Mouse (Mus musculus) kidney, postnatal 4 days (tissue): Measurements from ENCODE around the gene Dgat2.

Experiments used
- DNase-seq, 2 experiments: peaks; one replicate each; pipeline ENCODE4 v3.0.0; 2021; ENCODE audit warnings: mixed read lengths in 2 of 2

Dgat2 gene

DNA sequence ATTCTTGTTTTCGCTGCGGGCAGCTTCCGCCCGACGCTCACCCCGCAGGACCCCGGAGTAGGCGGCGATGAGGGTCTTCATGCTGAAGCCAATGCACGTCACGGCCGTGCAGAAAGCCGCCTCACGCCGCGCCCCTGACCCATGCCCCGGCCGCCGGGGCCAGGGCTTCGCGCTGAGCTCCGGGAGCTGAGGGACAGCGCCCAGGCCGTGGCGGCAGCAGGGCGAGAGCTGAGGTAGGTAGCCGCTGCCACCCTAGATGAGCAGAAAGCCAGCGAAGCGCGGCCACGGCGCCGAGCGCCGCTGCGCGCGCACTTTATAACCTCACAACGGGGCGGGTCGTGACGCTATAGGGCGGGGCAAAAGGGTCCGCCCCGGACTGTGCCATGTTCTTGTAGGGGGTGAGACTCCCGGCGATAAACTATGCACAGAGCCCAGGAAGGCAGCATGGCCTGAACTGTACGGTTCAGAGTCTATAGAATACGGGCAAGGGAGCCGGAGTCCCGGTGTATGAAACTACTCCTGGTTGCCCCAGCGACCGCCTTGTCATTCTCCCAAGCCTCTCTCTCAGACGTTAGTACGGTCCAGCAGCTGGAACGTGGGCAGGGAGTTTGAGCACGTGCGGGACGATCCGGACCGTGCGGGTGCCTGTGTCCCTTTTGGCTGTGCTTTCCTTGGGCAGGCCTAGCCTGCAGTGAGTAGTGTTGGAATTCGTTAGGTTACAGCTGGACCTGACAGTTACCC is at the start of gene Dgat2:
Dgat2 (minus strand) TSS at position 288 of the 741 bp plus-strand sequence.
- peak; percentile 93 to 95 for DNase-seq

DNA sequence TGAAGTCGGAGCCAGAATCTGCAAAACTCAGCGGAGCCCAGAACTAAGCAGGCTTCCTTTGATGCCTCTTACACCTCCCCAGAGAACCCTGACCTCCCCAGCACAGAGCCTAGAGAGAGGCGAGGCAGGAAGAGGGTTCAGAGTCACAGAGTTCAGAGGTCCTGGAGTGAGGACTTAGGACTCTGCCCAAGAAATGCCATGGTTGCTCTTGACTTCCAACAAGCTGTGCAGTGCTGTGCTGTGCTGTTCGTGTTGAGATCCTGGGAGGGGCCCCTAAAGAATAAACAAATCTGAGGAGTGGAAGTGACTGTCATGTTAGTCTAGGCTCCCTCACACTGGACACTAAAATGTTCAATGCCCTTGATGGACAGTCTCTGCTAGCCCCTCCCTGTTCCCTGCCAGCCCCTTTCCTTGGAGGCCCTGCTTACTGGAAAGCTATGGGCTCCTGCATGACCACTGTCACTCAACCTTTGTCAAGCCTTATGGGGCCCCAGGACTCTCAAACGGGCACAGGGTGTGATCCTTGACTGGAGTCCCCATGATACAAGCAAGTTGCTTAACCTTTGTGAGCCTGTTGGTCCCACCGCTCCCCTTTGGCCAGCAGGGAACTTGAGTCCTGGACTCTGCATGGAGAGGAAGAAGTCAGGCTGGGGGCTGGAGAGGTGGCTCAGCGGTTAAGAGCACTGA is 47.7 kb upstream of the Dgat2 start:
- no peak for DNase-seq

- peak; percentile 68 to 76 for DNase-seq
Measured at GRCm38 (mm10) chr7:99229411-99229810, 46.9 kb upstream of the Dgat2 start.

- DNase-seq: no peak
Measured at GRCm38 (mm10) chr7:99228825-99229224, 46.3 kb upstream of the Dgat2 start.

DNA sequence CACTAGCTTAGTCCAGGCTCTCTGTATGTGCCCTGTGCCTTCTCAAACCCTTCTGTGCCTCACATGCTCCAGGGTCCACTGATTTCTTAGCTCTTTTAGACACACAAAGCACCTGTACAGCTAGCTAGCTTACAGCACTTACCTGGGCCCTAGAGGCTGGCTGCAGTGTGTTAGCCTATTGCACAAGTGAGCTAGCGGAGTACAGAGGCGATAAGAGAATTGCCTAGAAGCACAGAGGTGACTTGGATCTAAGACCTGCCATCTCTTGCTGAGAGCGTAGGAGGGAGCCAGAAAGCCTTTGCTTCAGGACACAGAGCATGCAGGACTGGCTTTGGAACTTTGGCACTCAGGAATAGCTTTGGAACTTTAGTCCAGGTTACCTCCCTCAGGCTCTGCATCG is 44.7 kb upstream of the Dgat2 start:
- no peak for DNase-seq

GRCm38 (mm10) chr7:99226662-99227061 is 44.1 kb upstream of the Dgat2 start:
- no peak for DNase-seq

DNA sequence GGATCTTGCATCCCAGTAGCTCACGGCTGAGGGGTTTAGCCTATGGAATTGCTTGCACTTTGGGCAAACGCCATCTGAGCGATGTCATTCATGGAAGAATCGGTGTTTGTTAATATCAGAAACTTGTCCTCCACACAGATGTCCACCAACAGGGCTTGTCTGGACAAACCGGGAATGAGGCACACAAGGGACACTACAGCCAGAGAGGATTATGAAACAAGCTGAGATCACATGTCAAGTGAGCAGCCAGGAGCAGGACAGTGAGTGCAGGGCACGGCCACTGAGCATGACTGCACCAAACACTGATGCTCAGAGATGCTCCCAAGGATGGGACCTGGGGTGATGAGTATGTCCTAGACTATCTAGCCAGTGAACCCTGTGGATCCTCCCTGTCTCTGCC is 42.9 kb upstream of the Dgat2 start:
- DNase-seq: no peak

DNA sequence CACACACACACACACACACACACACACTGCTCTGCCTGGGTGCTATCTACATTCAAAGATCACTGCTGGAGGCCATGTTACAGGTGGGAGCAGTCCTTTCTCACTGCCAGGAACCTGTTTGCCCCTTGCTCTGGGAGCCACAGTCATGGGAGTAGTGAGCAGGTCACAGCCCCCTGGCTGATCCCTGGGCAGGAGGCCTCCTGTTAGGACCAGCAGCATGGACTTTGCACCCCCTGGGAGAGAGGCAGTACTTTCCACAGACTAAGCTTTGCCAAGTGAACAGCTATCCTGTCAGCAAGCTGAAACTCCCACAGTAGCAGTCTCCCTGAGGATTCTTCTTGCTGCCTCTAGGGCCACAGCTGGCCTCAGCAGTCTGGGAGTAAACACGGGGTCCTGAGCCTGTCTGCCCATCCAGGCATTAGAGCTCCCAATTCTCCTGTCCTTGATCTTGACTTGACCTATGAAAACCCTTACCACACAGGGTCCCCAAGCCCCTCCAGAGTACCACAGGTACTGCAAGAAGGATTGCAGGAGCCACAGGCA is 42.2 kb upstream of the Dgat2 start:
- DNase-seq: peak; percentile 53 to 76

DNA sequence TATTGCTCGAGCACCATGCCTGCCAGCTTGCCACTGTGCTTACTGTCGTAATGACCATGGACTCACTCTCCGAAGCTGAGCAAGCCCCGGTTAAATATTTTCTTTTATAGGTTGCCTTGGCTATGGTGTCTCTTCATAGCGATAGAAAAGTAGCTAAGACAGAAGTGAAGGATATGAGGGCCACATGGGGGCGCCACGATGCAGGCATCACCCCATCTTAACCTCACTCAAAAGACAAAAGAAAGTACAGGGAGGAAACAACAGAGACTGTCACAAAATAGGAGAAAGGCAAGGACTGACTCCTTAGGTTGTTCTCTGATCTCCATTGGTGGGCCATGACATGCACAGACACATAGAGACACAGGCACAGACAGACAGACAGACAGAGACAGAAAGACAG is 41.7 kb upstream of the Dgat2 start:
- DNase-seq: peak; percentile 45 to 62

DNA sequence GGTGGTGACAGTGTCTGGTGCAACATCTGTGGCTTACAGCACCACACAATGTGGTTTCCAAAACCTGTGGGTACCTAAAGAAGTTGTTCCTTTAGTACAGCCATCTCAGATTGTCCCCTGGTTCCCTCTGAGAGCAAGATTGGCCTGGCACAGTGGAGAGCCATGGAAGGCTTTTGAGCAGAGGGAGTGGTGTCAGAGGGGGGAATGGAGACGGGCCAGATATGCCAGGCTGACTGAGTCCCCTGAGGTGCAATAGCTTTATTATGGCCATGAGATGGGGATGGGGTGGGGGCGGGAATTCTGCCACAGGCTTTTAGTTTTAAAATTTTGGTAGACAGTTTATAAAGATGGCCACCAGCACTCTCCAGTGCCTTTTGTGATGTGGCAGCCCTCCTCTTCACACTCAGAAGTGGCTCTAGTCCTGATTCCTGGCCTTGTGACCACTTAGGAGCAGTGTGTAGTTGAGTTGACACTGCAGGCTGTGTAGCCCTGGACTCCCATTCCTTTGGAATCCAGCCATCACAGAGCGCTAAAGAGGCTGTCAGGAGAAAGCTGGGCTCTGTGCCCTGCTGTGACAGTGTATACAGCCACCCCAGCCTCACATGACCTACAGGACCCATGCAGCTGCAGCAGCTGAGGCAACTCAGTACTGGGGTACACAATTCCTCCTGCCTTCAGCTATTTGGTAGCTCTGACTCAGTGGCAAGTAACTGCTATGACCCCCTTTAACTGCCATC is 35.0 kb upstream of the Dgat2 start:
- DNase-seq: peak; percentile 42 to 57

GRCm38 (mm10) chr7:99215347-99215855 is 32.9 kb upstream of the Dgat2 start:
- peak in 1 of 2 experiments; percentile 52 for DNase-seq

DNA sequence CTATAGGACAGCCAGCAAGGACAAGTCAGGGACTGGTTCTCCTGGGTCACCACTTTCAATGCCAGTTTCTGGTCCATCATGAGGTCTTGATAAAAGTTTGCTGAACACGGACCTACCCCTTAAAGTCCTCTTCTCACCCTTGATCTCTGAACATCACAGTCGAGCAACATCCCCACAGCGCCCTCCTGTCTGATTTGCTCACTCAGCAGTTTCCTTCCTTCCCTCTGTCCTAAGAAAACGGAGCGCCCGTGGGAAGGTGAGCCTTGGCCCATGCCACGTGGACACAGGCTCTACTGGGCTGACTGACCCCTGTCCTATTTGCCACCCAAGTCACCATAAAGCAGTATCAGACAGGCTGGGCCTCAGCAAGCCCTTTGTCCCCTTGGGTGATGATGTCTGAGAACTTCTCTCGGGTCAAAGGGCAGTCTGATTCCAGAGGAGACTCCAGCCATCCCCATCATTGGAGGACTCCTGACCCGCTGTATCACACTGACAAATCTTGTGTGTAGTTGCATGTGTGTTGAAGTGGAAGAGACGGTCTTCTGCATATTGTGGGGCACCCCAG is 32.2 kb upstream of the Dgat2 start:
- peak in 1 of 2 experiments; percentile 47 for DNase-seq

GRCm38 (mm10) chr7:99213686-99214085 is 31.2 kb upstream of the Dgat2 start:
- no peak for DNase-seq

GRCm38 (mm10) chr7:99213056-99213455 is 30.5 kb upstream of the Dgat2 start:
- no peak for DNase-seq

DNA sequence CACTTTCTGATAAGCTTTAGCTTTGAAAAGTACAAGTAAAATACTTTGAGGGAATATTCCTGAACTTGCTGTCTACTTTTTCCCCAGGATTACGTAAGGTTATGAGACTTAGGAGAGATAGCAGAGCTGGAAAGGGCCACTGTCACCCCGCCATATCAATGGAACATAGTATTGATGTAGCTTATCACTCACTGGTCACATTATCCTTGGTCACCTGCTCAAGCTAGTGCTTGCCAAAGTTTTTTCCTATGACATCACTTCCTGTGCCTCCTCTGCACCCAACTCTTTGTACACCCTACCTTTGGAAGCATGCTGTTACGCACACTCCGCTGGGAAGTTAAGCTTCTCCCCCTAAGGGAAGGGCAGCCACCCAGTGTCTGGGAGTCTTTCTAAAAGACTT is 26.2 kb upstream of the Dgat2 start:
- DNase-seq: no peak

GRCm38 (mm10) chr7:99206364-99206763 is 23.8 kb upstream of the Dgat2 start:
- no peak for DNase-seq

GRCm38 (mm10) chr7:99202163-99202562 is 19.6 kb upstream of the Dgat2 start:
- no peak for DNase-seq

DNA sequence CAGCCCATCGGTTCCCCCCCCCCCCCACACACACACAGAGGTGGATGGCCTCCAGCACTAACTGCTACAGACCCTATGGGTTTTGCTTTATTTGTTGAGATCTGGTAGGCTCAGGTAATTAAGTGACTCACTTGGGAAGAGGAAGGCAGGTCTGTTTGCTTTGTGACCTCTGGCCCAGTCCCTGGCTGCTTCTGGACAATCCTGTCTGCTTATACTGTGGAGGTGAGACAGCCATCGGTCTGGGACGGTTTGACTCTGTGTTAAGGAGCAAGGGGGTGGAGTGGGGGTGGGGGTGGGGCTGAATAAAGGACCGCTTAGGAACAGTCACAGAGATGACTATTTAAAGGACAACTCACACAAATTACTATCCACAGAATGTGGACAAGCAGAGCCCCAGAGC is 17.8 kb upstream of the Dgat2 start:
- peak in 1 of 2 experiments; percentile 42 for DNase-seq

- DNase-seq: no peak
Measured at GRCm38 (mm10) chr7:99199451-99200175, 17.1 kb upstream of the Dgat2 start.

DNA sequence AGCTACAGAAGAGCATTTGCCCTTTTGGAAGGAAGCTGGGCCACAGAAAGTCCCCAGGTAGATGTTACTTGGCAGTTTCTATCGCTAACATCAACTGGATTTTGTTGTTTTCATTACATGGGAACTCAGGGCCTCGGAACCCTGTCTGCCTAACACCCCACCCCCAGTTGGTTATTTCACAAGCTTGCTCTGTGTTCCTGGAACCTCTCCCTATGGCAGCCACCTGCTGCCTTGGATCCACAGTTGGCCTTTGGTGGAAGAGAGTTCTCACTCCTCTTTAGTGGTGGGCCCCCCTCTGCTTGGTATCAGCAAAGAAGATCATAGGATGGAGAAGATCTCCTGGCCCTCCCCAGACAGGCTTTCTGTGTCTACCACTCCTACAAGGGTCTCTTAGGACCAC is 16.3 kb upstream of the Dgat2 start:
- DNase-seq: no peak

- no peak for DNase-seq
Measured at GRCm38 (mm10) chr7:99194511-99194910, 12.0 kb upstream of the Dgat2 start.

- DNase-seq: no peak
Measured at GRCm38 (mm10) chr7:99193926-99194325, 11.4 kb upstream of the Dgat2 start.
